Mouse (Mus musculus) left cerebral cortex, adult 9 months (tissue): ENCODE measurements around the gene Msx3.

Experiments used
- DNase-seq, 2 experiments: peaks; one replicate each; pipeline ENCODE4 v3.0.0; 2022; ENCODE audit warnings: low spot score in 2 of 2

Gene Msx3

DNA sequence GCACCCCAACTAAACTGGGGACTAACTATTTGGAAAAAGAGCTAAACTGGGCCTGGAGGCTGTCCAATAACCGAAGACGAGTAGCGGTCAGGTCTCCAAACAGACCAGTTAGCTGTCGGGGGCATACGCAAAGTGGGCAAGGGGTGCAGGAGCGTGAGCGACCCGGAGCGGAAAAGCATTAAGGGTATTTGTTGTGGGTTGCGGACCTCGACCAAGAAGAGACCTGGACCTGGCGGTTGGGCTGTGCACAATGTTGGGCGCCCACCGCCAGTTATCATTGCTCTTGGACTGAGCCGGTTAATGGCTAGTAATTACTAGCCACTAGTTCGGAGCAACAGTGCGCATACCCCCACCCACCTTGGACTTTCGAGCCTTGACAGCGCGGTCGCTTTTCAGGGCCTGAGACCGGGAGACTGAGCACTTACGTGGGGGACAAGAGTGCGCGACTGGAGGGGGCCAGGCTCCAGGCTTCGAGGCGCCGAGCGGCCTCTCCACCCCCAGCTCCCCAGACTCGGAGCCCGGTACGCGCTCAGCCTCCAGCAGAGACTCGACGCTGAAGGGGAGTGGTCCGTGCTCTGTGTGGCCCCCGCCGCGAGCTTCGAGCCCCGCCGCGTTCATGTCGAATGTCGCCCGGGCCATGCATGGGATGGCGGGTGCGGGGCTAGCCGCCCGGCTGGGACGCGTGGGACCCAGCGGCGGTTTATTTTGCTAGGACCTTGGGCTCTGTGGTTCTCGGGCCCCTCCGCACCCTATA lies at the start of gene Msx3:
Gene Msx3 (minus strand): TSS at position 729 of the 754 bp plus-strand sequence.
- no peak for DNase-seq

GRCm38 (mm10) chr7:140098466-140098865 lies 49.6 kb upstream of the Msx3 start:
- DNase-seq, result no peak

DNA sequence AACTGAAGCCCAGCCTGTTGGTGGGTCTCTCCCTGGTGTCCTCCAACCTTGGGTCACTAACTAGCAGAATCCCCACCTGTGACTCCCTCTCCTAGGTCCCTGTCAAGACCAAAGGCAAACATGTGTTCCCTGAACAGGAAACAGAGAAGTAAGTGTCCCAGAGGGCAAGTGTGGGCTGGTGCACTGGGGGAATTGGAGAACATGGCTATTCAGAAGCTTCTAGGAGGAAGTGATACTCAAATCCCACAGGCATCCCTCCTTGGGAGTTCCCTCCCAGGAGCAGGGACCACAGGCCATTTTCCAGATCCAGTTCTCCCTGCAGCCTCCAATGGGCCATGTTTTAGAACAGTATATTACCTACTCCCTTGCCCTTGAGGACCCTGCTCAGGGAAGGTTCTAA lies 47.2 kb upstream of the Msx3 start:
- no peak for DNase-seq

DNA sequence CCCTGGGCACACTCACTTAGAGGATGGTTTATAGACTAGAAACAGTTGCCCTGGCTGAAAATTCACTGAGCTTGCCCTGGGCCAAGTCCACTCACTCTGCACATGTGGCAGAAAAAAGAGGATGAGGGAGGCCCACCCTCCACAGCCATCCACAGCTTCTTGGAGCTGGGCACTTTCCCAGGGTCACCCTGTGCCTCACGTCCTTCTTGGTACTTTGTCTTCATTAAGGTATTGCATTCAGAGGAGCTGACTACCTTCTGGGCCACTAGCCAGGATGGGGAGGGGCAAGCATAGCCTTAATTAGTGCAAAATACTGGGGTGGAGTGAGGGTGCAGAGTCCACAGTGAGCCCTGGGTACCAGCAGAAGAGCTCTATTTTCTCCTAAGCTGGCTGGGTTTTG lies 46.7 kb upstream of the Msx3 start:
- no peak for DNase-seq

GRCm38 (mm10) chr7:140094954-140095353 lies 46.1 kb upstream of the Msx3 start:
- no peak for DNase-seq

DNA sequence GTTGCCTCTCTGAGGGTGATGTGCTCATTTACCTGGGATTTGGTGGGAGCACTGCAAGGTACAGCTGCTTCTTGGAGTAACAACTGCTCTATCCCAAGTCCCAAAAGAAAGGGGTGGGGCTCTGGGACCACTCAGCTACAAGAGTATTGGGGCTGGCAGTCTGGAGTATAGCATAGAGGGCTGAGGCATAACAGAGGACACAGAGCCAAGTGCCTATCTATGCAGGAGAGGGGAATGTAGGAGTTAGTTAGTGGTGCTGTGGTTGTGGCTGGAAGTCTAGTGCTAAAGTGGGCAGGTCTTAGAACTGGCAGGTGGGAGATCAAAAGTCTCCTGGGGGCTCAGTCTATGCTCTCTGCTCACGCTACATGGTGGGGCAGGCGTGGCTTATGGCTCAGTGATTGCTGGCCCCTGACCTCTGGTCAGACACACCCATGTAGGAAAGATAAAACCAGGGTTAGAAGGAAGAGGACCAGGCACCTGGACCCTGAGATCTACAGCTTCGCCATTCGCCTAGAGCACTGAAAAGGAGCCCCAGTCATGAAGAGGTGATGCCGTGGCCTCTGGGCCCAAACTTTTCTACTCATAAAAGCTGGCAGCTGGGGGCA lies 44.1 kb upstream of the Msx3 start, which contains the start of gene Prap1:
Gene Prap1 (plus strand): TSS at position 472 of the 605 bp plus-strand sequence.
- DNase-seq, result no peak

DNA sequence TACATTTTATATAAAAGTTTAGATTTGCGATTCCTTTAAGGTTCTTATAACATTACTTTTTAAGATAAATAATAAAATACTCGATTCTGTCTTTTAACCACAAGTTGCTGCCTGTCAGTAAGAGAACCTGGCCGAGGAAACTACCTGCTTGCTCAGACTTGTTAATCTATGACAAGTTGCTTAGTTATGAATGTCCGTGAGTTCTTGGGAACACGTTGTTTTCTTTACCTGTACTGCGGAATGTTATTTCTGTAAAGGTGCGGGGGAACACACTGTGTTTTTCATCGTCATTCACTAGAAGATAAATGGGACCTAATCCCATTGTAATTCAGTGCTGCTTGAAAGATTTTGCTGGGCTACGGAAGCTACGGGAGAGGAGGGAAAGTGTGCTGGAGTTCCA lies 41.7 kb upstream of the Msx3 start:
- DNase-seq, result no peak

DNA sequence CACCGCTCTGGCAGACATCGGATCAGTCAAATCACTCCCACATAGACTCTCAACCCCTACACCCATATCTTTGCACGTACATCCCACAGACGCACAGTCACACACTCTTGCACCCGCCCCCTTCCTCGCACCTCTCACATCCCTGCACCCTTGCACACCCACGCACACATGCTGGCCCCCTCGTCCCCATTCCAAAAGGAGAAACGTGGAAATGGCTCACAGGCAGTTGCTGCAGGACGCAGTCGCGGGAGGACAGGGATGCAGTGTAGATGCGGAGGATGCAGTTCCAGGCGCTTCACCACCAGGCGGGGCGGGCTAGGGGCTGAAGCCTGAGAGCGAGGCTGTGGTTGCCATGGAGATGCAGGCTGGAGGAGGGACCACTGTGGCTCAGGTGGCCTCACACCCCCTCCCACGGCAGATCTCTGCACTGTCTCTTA lies 33.4 kb upstream of the Msx3 start, which contains the start of gene Caly:
Gene Caly (minus strand): TSS at position 307 of the 437 bp plus-strand sequence.
- DNase-seq, result peak; percentile 91 to 96

GRCm38 (mm10) chr7:140081408-140082241 lies 32.7 kb upstream of the Msx3 start:
- DNase-seq, result peak in 1 of 2 experiments; percentile 51

- DNase-seq, result peak; percentile 83 to 94
Observed at GRCm38 (mm10) chr7:140080503-140081156, 31.7 kb upstream of the Msx3 start.

GRCm38 (mm10) chr7:140078711-140079110 lies 29.8 kb upstream of the Msx3 start:
- DNase-seq, result peak in 1 of 2 experiments; percentile 76

DNA sequence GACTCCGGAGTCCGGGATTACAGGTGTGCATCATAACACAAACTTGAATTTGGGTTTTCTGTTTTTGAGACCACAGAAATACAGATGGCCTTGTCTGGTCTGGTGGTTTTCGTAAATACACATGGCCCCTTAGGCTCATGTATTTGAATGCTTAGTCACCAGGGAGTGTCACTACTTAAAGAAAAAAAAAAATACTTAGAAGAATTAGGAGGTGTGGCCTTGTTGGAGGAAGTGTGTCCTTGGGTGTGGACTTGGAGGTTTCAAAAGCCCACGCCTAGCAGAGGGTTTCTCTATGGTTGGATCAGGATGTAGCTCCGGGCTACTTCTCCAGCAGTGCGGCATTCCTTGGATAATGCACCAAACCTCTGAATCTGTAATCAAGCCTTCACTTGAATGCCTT lies 28.8 kb upstream of the Msx3 start:
- no peak for DNase-seq

GRCm38 (mm10) chr7:140070042-140070711 lies 21.3 kb upstream of the Msx3 start:
- no peak for DNase-seq

DNA sequence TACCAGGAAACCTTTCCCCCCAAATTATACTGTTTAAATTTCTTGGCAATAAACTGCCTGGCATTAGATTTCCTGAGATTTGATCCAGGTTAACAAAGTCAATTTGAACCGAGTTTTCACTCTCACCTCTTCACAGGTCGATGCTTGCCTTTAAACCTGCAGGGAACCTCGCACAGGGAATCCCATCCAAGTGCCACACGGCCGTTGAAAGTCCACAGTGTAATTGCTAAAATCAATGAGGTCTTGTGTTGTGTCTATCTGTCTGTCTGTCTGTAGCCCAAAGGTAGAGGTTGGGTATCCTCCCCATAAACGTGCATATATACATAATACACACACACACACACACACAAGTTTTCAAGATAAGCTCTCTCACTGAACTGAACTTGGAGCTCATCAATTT lies 18.5 kb upstream of the Msx3 start:
- no peak for DNase-seq

DNA sequence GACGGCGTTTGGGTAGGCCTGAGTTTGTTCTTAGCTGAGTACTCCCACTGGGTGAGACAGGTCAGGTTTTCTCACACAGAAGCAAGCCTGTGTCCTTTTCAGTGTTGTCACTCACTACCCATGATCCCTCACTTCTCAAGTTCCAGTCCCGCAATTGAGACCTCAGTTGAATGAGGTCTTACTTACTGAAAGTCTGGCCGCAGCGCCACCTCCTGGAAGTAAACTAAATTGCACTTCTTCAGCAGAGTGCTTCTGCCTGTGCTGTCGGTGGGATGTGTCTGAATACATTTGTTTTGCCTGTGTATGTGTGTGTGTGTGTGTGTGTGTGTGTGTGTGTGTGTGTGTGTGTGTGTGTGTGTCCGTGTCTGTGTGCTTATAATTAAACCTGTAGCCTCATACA lies 14.2 kb upstream of the Msx3 start:
- DNase-seq, result peak in 1 of 2 experiments; percentile 82

DNA sequence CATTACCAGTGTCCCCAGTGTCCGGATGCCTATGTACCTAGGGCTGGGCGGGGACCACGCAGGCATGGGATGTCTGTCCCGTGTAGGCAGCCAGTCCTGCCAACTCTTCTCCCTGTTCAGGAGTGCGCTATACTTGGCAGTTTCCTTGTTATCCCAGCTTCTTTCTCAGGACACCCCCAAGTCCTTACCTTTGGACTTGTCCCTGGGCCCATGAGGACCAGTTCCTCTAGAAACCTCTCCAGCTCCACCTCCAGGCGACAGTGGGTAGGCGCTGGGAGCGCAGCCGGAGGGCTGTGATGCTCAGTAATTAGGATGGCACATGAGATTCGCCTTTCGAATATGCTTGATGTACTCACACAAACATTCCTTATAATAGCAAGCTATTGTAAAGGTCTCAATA lies 13.4 kb upstream of the Msx3 start:
- DNase-seq, result no peak

- DNase-seq, result no peak
Observed at GRCm38 (mm10) chr7:140061832-140062130, 12.9 kb upstream of the Msx3 start.

DNA sequence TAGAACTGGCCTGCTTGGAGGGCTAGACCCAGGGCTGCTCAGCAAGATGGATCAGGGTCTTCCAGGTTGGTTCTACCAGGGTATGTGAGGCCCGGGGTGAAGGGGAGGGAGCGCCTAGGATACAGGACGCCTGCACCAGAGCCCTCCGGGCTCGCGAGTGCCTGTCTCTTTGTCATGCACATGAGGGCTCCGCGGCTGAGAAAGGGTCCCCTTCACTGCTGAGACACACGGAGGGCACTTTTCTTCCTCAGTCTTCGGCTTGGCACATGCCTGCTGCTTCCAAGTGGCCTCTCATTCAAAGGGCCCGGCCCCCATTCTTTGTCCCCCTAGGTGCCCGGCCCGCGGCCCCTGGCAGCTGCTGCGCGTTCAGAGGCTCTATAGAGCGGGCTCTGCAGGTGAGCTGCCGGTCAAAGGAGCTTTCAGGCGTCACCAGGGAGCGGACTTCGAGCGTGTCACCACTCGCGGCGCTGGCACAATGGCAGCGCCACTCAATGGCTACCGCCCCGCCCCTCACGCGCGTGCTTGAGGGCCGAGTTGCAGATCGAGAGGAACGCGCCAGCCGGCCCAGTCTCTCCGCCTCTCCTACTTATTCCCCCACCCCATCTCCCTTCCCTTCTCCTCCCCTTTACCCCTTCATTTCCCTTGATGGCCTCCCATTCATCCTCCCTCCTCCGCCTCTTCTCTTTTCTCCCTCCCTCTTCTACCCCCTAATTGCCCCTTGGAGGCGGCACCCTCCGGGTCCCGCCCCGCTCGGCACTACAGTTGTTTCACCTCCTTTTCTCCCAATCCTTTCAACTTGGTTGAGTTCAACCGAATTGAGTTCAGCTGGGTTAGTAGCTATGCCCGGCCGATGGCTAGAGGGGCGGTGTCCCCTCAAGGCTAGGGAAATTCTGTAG lies 12.3 kb upstream of the Msx3 start:
- DNase-seq, result no peak

DNA sequence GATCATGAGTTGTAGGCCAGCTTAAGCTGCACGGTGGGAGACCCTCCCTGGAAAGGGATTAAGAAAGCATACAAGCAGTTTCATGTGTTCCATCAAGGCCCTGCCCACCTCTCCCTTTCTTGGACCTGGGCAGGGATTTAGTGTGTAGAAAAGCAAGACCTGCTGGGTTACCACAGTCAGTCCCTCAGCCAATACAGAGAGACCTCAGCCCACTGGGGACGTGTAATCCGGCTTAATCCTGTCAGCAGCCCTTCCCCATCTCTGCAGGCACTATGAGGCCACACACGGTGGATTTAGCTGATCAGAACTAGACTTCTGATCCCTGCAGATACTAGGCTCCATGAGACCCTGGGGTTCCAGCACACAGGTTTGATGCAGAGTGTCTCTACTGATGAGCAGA lies 10.7 kb upstream of the Msx3 start:
- DNase-seq, result no peak

DNA sequence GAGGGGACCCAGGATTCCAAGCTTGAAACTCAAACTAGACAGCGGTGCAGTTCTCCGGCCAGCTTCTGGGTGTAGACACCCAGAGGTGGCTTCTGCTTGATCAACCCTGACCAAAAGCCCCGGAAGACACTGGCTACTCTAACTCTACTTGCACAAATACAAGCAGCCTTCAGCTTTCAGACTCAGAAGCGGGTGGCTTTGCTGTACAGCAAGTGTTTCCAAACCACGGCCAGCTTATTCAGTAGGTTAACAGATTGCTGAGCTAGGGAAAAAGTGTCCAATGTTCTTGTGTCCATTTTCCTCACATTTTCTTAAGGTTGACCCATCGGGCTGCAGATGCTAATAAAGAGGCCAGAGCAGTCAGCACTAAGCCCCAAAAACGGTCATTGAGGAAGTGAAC lies 9.6 kb upstream of the Msx3 start:
- DNase-seq, result no peak
